Mouse (Mus musculus): ENCODE measurements around the gene Rbm4b. TPM values are rescaled to one million over a fixed set of nuclear protein-coding genes. Genes with fewer than 3 reads are reported as not detected.

Rbm4b gene
- 10 to 100 TPM in 1 of 2 experiments, 1 to 10 TPM in 1; 9.8 to 10.5 TPM for total RNA-seq (2023)

DNA sequence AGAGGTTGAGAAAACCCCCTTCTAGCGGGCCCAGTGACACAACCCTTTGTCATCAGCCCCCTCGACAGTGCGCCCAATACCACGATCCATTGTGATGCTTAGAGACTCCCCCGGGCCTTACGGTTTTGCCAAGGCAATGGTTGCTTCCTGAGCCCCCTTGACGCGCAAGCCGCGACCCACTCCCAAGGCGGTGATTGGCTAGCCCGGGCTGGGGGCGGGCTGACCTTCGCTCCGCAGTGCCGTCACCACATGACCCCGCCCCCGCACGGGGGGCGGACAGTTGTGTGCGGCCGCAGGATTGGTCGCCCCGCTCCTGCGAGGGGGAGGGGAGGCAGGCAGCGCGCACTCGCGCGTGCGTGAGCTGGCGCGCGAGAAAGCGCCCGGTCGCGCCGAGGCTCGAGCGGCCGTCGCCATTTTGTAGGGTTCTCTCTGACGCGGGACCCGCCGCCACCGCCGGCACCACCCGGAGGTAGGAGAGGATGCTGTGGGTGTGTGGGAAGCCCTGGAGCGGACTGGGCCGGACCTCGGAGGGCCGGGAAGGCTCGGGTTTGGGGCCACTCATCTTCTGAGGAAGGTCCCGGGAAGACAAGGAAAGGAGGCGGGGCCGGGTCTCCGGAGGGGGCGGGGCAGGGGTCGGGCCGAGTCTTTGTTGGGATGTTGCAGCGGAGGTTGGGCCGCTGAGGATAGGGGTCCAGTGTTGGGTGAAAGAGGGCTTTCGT, at the start of gene Rbm4b:
Gene Rbm4b, plus strand, starts transcription at position 305 of the 719 bp plus-strand sequence.

DNA sequence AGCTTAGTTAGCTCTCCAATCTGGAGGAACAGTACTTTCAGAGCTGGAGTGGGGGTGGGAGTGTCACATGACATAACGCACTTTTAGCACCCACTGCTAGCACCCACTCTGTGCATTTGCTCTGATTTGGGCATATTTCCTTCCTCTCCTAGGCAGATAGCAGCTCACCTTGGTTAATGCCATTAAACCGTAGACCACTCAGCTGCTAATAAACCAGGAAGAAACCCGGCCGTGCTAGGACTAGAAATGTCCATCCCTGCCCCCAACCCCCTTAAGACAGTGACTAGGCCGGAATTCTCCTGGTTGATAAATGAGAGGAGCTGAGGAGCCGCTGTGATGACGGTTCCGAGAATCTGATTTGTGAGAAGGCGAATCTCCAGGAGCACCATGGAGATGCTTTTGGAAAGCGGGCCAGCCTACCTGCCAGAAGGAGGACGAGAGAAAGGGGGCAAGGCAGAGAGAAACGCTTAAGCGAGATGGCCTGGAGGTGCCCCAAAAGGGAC, 45.1 kb upstream of the Rbm4b start, which contains the start of gene Sptbn2:
Gene Sptbn2, plus strand, starts transcription at position 70 of the 503 bp plus-strand sequence.

DNA sequence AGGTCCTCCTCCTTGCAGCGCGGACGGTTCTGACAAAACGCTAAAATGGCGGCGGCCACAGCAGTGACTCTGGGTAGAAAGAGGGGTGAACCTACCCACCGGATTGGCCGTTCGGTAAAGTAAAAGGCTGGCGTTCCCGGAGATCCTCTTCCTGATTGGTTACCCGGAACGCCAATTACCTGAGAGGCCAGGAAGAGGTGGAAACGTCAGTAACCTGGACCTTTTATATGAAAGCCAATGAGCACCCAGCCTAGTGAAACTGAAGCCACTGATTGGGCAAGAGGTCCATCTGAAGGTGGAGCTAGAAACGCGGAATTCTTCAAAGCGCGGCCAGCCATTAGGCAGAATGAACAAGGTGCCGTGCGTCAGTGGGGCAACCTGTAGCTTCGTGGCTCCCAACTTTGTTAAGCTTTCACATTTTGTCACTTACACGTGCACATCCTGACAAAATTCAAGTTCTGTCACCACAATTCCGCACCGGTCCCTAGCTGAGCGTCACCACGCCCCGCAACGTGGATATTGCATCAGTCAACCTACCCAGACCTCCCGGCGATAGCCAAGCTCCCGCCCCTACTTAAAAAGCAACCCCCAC, 37.6 kb downstream of the Rbm4b start, which contains the start of gene Rbm4:
Gene Rbm4, minus strand, starts transcription at position 71 of the 592 bp plus-strand sequence.

DNA sequence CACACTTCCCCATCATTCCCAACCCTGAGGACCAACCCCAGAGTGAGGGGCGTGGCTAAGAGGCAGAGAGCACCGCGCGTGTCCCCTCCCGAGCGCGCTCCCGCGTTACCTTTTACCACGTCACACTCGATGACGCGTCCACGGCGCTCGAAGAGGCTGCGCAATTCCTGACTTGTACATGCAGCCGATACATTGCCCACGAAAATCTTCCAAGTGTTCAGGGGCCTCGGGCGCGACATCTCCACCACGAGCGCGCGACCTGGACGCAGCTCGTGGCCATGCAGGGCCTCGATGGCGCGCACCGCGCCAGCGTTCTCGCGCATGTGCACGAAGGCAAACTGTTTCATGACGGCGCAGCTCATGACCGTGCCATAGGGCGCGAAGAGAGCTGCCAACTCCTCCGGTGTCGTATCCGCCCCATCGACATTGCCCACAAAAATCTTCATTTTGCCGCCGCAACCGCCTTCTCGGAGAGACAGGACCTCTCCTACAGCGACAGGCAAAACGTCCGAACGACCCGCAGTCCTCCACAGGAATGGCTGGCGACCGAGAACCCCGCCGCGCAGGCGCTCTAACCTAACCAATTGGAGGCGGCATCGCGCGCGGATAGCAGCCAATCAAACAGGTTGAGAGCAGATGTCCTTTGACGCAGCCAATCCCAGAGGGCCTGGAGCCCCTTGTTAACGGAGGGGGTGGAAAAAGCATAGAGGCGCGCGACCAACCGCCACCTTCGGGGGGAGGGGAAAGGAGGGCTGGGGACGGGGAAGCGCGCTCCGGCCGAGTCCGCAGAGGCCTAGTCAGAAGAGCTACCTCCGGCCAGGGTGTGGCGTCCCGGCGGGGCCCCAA, 55.0 kb downstream of the Rbm4b start, which contains the start of the genes Gm21992 and Rbm14:
Gene Gm21992, minus strand, starts transcription at position 550 of the 846 bp plus-strand sequence.
Gene Rbm14, minus strand, starts transcription at position 572 of the 846 bp plus-strand sequence.

Other genes with a start within 250 kb of the Rbm4b start
- gene Pcx, start 246.0 kb upstream of the Rbm4b start, total RNA-seq (2023), result 1 to 10 TPM; 1.4 to 2.1 TPM
- under 1 TPM in 1 of 2 experiments, not detected in 1; 0.36 TPM for gene Lrfn4, start 140.8 kb upstream of the Rbm4b start, total RNA-seq (2023)
- 10 to 100 TPM; 24.0 to 28.5 TPM for gene Rce1, start 130.9 kb upstream of the Rbm4b start, total RNA-seq (2023)
- gene Gm960, start 57.8 kb upstream of the Rbm4b start, total RNA-seq (2023), result not detected
- gene Sptbn2, start 45.3 kb upstream of the Rbm4b start, total RNA-seq (2023), result under 1 TPM; 0.05 to 0.55 TPM
- gene Rbm4, start 37.4 kb downstream of the Rbm4b start, total RNA-seq (2023), result 10 to 100 TPM; 53.6 to 54.3 TPM
- gene Gm21992, start 55.1 kb downstream of the Rbm4b start, total RNA-seq (2023), result 10 to 100 TPM; 18.5 to 37.7 TPM
- gene Rbm14, start 55.1 kb downstream of the Rbm4b start, total RNA-seq (2023), result 10 to 100 TPM; 43.4 to 61.4 TPM
- gene Ccs, start 82.8 kb downstream of the Rbm4b start, total RNA-seq (2023), result 10 to 100 TPM; 30.3 to 37.9 TPM
- not detected for gene Ccdc87, start 82.9 kb downstream of the Rbm4b start, total RNA-seq (2023)
- 10 to 100 TPM; 15.4 to 24.4 TPM for gene Ctsf, start 98.6 kb downstream of the Rbm4b start, total RNA-seq (2023)
- not detected for gene Actn3, start 121.4 kb downstream of the Rbm4b start, total RNA-seq (2023)
- 1 to 10 TPM; 6.1 to 6.4 TPM for gene Zdhhc24, start 122.2 kb downstream of the Rbm4b start, total RNA-seq (2023)
- gene Bbs1, start 150.1 kb downstream of the Rbm4b start, total RNA-seq (2023), result 1 to 10 TPM in 1 of 2 experiments, under 1 TPM in 1; 0.52 to 1.1 TPM
- 10 to 100 TPM; 65.0 to 67.8 TPM for gene Dpp3, start 171.8 kb downstream of the Rbm4b start, total RNA-seq (2023)
- gene Peli3, start 186.6 kb downstream of the Rbm4b start, total RNA-seq (2023), result 1 to 10 TPM; 1.3 to 1.9 TPM
- gene Mrpl11, start 205.7 kb downstream of the Rbm4b start, total RNA-seq (2023), result 10 to 100 TPM; 17.5 to 20.4 TPM
- not detected for gene Npas4, start 233.8 kb downstream of the Rbm4b start, total RNA-seq (2023)

All from monocyte, adult 59 days (primary cell).